Mouse (Mus musculus) liver, postnatal 0 days (tissue): ENCODE measurements around the gene Hdac9.

Experiments
- CTCF ChIP-seq: sonication (generic); IDR thresholded peaks from 2 replicates; pipeline ENCODE4 v1.5.1; 2016; ENCODE audit warnings: antibody characterized with exemption, low read depth
- EP300 ChIP-seq: IDR thresholded peaks from 2 replicates; pipeline ENCODE4 v1.6.1; 2016; ENCODE audit warnings: antibody characterized with exemption, low read depth, mild to moderate bottlenecking

- TF ChIP-seq EP300: no peak
- TF ChIP-seq CTCF: no peak
Observed at GRCm38 (mm10) chr12:34808180-34808579, 108.7 kb downstream of the Hdac9 start.
